Mouse (Mus musculus): ENCODE results near the gene Ksr1.

- TF ChIP-seq CTCF (IDR thresholded peaks at IDR 0.05; ENCODE audit: borderline replicate concordance, control insufficient read depth, extremely low read depth, insufficient read depth, low read length, poor library complexity) (no peak), POLR2A (IDR thresholded peaks at IDR 0.05; ENCODE audit: control insufficient read depth, extremely low read depth, insufficient read depth, low read length, poor library complexity) (no peak)
Measured at GRCm38 (mm10) chr11:79095713-79096112, 50.5 kb downstream of the Ksr1 start.
